Mouse (Mus musculus) retina, embryonic 14.5 days (tissue): ENCODE measurements around the gene Nap1l1.
A peak's percentile ranks its signal among the peaks of the same experiment; 100 is the strongest.
"Not testable (repeated sequence)": the region's sequence is repeated elsewhere in the genome, so short reads cannot be mapped to it uniquely, and the experiment has no call there.

ENCODE experiments used
- DNase-seq: peaks from one replicate; pipeline ENCODE4 v3.0.0-alpha.2; 2015; ENCODE audit warnings: low spot score

Nap1l1 gene

DNA sequence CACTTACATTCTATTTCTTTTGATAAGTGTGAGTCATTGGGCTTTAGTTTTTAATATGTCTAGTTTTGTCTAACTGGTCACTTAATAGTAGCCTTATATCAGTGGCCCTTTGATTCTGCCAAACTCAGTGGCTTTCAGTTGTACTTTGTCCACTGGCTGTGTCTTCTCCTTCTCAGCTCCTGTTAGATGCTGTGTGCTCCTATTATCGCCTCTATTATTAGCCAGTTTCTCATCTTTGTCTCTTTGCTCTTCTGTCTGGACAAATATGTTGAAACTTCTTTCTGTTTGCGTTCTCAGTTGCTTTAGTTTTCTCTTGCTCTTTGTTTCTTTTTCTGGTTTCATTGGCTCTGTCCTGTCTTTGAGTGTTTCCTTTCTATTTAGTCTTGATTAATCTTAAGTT is 9.6 kb downstream of the Nap1l1 start:
- DNase-seq = no peak

DNA sequence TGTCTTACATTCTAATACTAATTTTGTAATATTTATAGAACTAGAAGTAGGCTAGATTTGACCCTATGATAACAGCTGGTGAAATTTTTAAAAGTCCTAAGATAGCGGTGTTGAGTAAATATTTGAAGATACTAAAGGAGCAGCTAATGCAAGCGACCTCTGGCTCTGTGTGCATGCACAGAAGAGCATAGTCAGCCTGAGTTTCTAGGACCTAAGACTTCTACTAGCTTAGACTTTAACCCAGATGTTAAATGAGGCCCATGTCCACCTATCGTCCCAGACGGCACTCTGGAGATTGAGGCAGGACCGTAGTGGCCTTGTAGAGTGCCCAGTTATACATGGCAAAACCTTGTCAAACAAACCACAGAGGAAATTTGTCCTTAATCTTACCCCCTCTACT is 11.1 kb downstream of the Nap1l1 start:
- DNase-seq = no peak

DNA sequence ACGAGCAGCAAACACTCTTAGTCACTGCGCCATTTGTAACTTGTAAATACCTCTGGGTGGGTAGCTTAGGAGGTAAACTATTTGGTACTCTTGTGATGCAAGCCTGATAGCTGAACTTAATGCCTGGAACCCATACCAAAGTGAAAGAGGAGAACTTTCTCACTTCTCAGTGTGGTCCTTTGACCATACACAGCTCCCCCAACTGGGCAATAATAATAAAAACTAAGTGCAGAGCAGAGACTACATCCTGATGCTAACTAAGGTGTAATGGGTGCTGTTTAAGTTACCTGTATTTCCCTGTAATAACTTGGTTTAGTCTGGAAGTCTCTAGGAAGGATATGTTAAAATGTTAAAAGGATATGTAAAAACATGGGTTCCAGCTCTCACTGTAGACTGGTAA is 15.8 kb downstream of the Nap1l1 start:
- no peak for DNase-seq

DNA sequence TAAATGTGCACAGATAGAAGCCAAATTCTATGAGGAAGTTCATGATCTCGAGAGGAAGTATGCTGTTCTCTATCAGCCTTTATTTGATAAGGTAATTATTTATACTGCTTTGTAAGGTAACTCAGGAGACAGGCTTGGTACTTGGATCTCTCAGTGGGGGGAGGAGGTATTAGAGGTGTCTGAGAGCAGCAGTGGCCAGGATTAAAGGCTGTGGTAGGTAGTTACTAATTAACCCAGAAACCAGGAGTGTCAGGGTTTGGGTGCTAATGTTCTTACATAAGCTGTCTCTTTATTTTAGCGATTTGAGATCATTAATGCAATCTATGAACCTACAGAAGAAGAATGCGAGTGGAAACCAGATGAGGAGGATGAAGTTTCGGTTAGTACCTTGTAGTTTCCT is 17.1 kb downstream of the Nap1l1 start:
- DNase-seq = not testable (repeated sequence)

DNA sequence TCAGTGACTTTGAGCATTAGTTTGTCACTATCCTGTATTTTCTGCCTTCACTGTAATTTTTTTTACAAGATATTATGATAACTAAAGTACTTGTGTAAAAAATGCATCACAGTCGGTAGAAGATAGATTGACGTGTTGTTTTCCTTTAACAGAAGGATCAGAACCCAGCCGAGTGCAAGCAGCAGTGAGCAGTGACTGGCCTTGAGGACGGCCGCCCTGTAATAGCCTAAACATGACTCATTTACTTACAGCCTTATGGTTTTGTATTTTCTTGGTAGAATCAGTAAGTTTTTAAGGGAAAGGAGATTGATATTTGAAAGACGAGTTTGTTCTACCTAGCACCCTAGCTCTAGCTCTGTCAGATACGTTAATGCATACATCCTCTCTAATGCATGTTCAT is 22.9 kb downstream of the Nap1l1 start:
- DNase-seq = no peak

DNA sequence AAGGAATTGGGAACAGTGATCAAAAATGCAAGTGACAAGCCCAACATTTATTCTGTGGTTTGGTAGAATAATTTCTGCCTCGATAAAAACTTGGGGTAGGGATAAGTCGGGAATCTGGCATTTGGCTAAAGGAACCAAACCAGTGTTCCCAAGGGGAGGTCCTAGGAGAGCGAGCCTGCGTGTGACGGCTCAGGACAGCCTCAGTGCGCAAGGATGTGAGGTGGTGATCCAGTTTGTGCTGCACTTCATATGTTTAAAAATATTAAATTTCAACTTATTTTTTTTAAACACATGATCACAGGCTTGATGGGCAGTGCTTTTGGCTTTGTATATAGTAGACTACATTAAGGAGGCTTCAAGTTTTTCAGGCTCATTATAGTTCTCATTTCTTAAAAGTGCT is 26.9 kb downstream of the Nap1l1 start:
- no peak for DNase-seq

DNA sequence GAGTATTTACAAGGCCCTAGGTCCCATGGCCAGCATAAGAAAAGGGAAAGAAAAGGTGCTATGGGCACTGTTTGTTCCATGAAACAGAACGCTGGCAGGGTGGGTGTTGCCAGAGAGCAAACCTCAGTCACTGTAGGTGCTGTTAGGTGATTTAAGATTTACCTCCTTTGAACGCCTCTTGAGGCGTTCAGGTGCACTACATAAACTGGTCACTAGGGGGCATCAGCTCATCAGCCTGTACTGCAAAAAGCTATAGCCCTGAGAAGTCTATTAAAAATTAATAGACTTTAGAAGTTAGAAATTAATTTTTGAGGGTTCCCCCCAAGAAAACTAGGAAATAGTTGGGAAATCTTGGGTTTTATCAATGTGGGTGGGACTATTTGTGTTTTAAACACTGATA is 30.0 kb downstream of the Nap1l1 start:
- DNase-seq = peak; percentile 91

DNA sequence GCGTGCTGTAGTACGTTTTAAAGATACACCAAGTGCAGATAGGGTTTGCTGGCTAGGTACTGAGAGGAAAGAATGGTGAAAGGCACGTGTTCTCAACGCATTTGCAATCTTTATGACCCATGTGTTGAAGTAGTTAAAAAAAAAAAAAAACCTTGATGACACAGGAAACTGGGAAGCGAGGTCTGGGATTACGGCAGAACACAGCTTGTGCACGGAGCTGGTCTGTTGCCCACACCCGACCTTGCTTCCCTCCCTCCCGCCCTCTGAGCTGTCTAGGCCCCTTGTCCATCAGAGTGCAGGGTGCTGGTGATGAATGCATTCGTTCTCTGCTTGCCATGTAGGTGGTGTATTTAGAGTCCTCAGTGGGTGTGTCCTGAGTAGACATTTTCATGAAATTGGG is 30.7 kb downstream of the Nap1l1 start:
- DNase-seq = no peak

DNA sequence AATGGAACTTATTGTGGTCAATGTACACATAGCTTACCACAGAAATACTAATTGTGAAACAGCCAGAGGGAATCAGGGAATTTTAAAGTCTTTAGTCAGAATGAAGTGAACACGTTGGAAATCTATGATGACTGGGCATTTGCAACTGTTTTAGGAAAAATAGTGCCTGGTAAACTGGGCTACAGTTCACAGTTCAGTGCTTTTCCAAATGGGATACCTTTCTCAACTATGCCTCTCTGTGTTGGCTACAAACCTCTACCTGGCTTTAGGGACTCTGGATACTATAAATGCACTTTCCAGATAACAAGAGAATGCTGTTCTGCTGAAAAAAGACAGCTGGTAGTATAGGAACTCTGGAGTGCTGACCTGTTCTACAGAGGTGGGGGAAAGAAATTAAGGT is 31.6 kb downstream of the Nap1l1 start:
- DNase-seq = no peak

DNA sequence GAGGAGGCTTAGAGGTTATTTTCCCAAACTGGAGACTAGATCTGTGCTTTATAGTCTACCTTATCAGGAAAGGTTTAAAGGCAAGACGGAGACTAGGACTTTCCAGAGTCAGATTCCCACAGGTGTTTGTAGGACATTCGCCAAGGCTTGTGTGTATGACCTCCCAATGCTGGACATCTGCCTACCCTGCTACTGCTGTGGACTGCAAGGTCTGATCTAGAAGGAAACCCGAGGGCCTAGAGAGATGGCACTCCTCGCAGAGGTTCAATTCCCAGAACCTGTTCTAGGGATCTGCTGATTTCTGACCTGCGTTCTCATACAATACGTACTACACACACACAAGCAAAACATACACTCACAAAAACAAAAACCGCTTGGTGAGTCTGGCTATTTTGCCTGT is 32.4 kb downstream of the Nap1l1 start:
- no peak for DNase-seq

DNA sequence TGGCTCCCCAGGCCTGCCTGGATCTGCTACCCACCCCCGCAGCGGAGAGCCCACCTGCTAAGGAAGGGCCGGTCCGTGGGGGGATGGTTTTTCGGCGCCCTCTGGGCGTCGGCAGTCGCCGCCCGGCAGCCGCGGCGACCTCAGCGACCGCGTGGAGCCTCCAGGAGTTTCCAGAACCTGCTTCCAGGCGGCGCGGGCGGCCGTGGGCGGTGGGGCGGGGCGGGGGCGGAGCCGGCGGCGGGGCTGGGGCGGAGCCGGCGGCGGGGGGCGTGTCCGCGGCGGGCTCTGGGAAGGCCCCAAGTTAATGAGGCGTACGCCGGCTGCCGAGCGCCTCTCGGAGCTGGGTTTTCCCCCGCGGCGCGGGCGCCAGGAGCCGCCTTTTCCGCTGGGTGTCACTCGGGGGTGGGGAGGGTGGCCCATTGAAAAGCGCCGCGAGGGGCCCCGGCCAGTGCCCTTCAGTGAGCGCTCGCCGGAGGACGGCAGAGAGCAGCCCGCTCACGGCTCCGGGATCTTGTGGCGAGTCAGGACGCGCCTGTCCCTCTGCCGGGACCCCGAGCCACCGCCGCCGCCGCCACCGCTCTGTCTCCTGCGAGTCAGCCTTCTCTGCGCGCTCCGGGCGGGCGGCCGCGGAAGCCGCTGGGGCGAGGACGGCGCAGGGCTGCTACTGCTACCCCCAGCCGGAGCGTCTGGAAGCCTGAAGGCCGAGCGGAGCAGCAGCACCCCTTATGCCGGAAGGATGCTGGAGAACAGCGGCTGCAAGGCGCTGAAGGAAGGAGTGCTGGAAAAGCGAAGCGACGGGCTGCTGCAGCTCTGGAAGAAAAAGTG is 33.3 kb downstream of the Nap1l1 start, which contains the start of gene Phlda1:
Phlda1 (plus strand) TSS at position 186 of the 825 bp plus-strand sequence.
- DNase-seq = peak; percentile 92

DNA sequence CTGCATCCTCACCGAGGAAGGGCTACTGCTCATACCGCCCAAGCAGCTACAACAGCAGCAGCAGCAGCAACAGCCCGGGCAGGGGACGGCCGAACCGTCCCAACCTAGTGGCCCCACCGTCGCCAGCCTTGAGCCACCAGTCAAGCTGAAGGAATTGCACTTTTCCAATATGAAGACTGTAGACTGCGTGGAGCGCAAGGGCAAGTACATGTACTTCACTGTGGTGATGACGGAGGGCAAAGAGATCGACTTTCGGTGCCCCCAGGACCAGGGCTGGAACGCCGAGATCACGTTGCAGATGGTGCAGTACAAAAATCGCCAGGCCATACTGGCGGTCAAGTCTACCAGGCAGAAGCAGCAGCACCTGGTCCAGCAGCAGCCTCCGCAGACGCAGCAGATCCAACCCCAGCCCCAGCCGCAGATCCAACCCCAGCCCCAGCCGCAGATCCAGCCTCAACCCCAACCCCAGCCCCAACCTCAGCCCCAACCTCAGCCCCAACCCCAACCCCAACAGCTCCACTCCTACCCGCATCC is 34.0 kb downstream of the Nap1l1 start:
- no peak for DNase-seq

DNA sequence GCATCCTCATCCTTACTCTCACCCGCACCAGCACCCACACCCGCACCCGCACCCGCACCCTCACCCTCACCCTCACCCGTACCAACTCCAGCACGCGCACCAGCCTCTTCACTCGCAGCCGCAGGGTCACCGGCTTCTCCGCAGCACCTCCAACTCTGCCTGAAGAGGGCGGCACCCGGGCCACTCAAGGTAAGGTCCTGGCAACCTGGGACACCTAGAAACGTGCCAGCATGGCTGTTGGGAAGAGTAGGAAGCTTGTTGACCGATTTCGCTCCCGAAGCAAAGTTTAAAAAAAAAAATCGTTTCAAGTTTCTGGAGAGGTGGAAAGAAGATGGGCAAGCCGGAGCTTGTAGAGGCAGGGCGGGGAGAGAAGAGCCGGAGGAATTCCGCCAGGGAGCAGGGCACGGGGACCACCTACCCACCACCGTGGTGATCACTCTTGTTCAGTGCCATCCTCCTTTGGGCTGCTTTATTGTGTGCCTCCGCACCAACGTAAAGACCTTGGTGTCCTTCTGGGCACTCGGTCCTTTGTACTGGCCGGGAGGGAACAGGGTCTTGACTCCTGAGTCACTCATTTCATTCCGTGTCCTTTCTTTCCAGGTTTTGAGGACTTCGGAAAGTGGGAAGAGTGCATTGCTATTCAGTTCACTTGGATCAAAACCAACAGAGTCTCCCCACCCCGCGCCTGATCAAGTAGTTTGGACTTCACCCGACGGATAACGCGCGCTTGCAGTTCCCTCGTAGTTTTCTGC is 34.6 kb downstream of the Nap1l1 start:
- DNase-seq = peak; percentile 65

DNA sequence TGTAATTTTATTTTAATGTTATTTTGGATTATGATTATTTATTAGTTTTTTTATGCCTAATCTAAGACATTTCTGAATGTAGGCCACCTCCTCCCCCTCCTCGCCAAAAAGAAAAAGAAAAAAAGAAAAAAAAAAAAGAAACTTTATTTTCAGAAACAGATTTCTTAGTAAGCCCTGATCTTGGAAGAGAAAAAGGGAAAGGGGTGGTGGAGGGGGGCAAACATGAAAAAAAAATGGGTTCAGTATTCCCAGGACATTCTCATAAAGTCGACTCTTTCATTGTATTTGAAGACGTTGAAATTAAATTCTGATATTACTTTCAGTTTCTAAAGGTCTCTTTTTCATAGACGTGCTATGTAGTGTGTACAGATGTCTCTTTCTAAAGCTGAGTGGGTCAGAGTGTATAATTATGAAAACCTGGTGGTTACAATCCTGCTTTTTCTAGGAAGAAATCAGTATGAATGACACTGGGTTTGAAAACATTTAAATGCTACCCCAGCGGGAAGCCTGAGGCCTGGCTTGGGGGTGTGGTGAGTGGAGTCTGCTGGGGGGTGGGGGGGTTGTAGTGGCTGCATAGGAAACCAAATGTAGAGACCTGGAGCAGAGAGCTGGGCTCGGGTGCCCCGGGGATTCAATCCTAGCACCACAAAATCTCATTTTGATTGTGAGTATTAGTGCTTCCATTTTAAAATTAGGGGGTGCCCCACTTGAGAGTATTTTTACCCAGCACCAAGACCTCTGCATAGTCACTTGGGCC is 35.5 kb downstream of the Nap1l1 start:
- DNase-seq = no peak

DNA sequence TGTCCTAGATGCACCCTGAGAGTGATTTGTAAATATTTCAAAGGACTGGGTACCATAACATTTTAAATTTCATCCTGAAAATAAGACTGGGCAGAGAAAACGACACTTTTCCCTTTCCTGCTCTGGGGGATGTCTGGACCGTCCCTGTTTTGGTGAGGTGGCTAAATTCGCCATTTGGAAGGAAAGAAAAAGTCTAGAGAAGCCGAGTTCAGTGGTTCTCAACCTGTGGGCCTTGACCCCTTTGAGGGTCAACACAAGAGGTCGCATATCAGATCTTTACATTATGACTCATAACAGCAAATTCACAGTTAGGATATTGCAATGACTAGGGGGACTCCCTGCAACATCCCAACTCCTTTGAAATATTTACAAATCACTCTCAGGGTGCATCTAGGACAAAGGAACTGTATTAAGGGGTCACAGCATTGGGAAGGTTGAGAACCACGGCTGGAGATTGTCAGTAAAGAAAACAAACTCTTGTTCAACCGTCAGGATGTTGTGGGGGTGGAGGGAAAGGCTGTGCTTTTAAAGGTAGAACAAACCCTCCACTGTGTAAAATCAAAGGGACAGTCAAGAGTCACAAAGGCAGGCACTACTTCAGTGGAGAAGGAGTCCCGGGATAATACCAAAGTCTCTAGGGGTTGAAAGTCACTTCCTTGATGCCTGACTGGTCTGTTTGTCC is 36.2 kb downstream of the Nap1l1 start:
- no peak for DNase-seq

DNA sequence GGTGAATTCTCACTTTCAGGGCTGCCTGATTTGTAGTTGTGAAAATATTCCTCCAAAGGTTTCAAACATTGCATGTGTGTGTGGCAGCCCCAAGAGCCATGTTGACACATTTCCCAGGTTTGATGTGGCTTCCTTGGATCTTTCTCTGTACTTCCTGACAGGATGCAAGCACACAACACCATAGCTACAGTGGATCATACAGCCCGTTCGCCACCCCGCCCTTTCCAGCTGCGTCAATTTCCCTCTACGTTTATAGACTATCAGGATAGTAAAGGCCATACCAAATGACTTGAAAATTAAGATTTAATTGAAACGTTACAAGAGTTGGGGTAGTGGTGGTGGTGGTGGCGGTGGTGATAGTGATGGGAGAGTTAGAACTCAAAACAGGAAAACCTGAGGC is 37.0 kb downstream of the Nap1l1 start:
- DNase-seq = no peak

DNA sequence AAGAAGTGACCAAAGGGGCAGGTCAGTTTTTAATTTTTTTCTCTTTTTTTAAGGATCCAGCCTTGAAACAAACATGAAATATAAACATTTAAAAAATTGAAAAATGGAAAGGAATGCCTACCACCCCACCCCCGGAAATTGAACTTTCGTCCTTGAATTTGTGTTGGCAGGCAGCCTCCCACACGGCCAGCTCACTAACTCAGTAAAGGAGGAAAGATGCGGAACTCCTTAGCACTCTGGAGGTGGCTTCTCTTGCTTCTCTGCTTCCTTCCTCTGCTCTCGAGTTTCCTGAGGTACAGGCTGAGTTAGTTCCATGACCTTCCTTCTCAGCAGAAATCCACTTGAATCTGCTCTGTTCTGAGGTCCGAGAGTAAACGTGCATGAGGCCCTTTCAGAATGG is 37.8 kb downstream of the Nap1l1 start:
- no peak for DNase-seq

DNA sequence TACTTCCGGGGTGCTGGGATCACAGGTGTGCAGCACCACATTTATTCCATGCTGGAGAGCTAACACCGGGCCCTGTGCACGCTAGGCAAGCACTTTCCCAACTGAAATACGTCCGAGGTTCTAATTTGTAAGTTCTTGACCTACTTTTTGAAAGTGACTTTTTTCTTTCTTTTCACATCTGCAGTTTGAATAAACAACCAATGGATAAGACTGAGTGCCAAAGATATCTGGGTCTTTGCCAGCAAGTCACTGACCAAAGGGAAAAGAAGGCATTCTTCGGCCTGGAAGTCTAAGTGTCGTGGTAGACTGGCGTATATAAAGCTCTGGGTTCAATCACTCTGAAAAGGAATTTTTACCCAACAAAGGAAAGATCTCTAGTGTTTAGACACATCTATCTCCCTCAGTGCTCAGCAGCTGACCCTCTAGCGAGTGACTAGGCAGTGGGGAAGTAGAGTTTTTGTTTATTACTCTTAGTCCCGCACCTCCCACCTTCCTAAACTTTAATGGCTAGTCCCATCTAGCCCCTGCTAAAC is 39.1 kb downstream of the Nap1l1 start:
- no peak for DNase-seq

DNA sequence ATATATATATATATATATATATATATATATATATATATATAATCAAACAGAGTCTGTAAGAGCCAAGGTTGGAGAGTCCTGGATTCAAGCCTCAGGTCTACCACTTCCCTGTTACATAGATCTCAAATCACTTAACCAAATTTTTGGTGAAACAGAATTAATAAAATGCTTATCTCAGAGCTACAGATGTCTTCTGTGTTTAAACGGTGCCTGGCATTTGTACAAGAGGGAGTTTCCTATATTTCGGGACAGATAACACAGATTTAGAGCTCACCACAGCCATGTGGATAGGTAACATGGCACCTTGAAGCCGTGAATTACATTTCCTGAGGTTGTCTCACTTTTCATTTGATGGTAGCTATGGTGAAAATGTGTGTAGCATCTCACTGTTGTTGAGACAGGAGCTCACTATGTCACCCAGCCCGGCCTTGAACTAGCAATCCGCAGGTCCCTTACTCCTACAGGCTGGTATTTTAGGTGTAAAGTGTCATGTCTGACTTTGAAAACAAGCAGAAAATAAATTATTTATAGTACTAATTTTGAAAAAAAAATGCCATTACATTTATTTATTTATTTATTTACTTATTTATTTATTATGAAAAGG is 41.4 kb downstream of the Nap1l1 start:
- no peak for DNase-seq

DNA sequence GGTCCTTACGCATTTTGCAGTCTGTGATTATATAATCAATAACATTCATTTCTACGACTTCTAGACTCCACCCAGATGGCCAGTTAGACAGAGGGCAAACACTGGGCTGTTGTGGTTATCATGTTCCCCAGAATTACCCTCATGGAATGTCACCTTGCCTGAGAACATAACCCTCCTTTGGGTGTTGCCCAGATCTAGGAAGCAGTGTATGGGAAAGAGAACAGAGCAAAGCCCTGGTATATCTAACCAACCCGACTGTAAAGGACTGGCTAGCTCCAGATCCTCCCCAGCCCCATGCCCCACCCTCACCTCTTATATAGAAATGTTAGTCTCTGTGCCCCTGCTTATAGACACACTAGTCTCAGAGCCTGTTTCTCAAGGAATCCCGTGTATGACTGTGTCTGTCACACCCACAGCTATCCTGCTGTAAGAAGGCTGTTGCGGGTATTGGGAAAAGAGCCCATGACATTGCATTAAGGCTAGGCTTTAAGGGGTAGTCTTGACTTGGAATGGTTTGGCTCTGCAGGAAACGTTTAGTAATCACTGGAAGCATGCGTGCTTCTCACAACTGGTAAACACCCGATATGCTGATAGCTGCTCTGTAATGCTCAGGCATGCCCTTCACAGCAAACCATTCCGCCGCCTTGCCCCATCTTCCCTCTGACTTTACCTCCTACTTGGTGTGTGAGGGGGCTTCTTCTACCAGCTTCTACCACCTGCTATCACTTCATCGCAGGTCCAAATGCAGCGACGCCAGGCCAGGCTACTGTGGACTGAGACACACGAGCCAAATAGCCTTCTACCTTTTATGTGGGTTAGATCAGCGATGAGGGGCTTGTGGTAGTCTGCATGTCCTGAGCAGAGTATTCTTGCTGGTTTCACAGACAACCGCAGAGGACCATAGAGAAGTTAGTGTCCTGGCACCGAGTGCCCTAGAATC is 42.3 kb downstream of the Nap1l1 start:
- no peak for DNase-seq
